Mouse (Mus musculus) CD4-positive, CD25-positive, alpha-beta regulatory T cell, adult 4 months (primary cell): ENCODE data around the gene Mcm3ap. TPM values are rescaled to one million over a fixed set of nuclear protein-coding genes. Genes with fewer than 3 reads are reported as not detected.

Experiments used
- ATAC-seq: one replicate; pipeline ENCODE4 v1.8.0; 2017
- polyA plus RNA-seq, 2 experiments: library from polyadenylated mRNA; unstranded; fragments of 100-300 nt; shearing (Covaris generic); gene quantifications; one replicate each; pipeline ENCODE4 v1.2.1; 2017

The Mcm3ap gene
- polyA plus RNA-seq, 2 experiments from 2014 or later: 47.6 to 56.5 TPM

DNA sequence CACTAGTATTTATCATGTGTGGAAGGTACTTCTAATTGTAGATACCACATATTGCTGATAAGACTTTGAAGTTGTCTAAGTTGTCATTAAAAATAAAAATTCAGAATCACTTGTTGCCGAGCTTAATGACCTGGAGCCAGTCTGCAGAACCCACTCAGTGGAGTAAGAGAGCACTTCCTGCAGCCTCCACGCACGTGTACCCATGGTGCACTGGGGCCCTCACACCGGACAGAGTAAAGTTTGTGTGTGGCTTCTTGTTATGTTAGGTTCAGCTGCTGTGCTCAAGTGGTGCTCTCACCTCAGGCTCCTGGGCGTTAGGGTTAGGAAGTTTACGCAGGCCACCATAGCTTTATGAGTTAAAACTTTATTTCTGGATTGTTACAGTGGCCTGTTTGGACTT lies 26.8 kb downstream of the Mcm3ap start:
- no peak for ATAC-seq

DNA sequence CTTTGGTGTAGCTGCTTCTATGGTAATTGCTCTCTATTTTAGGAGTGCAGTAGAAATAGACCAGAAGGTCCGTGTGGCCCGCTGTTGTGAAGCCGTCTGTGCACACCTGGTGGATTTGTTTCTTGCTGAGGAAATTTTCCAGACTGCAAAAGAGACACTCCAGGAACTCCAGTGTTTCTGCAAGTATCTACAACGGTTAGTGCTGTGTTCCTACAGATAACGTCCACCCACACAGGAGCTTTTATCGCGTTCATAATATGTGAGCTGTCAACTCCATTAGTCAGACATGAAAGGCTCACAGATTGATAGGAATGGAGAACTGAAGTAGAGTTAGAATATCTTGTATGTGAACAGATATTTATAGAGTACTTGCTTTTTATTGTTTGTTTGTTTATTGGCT lies 27.6 kb downstream of the Mcm3ap start:
- ATAC-seq: no peak

DNA sequence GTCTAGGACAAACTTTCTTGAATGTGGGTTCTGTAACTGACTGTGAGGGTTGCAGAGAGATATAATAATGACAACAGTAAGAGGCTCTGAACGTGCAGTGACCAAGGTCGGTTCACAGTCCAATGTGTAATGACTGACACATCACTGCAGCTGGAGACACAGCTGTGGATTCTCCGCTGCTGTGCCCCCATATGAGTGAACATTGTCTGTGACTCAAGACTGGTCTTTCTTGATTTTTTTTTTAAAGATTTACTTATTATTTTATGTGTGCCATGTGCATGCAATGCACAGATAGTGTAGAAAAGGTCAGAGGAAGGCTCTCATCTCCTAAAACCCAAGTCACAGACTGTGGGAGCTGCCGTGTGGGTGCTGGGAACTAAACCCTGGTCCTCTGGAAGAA lies 28.8 kb downstream of the Mcm3ap start:
- ATAC-seq: no peak

DNA sequence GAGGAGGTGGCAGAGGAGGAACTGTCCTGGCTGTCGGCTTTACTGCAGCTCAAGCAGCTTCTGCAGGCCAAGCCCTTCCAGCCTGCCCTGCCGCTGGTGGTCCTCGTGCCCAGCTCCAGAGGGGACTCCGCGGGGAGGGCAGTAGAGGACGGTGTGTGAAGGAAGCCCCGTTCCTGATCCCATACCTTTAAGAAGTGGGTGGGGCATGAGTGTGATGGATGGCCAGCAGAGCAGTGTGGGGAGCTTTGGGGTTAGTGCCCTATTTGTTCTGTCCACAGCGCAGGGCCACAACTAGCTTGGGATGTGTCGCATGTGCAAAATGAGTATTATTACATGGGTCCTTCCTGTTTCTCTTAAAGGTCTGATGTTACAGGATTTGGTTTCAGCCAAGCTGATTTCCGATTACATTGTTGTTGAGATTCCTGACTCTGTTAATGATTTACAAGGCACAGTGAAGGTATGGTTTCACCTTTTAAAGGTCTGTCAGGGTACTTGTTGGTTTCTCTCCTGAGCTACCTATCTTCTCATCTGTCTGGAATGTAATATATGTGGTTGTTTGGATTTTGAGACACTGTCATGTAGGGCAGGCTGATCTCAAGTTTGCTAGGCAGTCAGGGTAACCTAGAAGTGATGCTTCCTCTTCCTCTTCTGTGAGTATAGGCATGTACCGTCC lies 35.7 kb downstream of the Mcm3ap start:
- ATAC-seq: no peak

DNA sequence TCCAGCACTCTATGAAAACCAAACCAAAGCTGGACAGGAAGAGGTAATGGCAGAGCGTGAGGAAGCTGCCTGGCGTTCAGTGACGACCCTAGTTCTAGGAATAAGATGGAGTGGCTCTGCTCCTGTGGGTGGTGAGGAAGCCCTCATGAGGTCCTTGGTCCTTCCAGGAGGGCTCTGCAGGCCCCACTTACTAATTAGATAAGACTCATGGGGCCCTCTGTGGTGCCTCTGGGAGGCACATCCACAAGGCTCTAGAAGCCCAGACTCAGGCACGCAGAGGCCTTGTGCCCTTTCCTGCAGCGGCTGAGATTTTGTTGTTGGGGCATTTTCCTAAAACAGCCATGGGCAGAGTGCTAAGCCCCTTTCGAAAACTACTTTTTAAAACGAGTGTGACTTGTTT lies 37.1 kb downstream of the Mcm3ap start:
- ATAC-seq: no peak

DNA sequence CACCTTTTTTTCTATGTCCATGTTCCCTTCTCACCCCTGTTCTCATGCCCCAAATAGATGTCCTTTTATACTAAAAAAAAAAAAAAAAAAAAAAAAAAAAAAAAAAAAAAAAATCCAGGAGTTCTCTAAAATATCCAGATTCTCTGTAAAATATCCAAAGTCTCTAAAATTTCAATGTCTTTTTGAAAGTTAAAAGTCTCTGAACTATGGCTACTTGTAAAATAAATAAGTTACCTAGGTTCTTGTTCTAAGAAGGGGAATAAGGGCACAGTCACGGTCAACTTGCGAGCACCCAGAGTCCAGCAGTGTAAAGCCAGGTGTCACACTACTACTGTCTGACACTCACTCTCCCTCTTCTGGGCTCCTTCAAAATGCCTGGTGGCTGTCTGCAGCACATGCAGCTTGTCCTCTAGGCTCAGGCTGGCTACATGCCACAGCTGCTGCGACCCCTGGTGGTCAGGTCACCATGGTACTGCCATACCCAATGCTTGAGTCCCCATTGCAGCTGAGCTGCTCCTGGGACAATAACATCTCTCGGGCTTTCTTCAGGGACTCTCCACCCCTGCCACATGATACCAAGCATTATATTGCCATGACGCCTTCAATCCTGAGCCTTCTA lies 44.3 kb downstream of the Mcm3ap start:
- peak; percentile 97 for ATAC-seq

DNA sequence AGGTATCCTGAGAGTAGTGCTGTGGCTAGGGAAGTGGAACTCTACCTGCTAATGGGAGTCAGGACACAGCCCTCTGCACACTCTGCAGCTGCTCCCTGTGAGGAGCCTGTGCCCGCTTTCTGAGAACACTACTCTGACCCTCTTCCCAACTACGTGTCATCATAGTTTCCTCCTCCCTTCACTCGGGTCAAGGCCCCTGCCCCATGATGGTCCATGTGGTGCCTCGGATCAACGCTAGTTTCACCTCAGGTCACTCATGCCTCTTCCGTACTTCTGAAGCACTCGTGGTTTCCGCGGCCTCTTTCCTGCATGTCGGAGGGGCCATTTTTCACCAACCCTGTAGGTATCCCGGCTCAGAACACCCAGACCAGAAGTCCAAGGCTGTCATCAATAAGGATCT lies 62.2 kb downstream of the Mcm3ap start:
- ATAC-seq: peak; percentile 15

DNA sequence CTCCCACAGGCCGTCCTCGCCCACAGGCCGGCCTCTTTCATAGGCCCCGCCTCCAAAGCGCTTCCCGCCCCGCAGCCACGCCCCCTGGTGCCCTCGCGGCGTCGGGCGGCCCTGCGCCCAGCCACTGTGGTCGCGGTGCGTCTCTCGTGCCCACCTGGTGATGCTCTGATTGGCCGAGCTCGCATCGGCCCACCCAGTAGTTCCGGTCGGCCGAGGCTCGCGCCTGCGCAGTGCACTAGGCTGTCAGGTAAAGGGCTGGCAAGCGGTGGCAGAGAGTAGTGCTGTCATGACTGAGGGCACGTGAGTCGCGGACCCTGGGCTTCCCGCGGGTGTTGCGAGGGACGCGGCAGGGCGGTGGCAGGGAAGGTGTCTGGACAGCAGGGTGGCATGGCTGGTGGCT lies 62.6 kb downstream of the Mcm3ap start, which contains the start of gene Lss:
TSS of gene Lss (plus strand) at position 214 of the 400 bp plus-strand sequence.
- peak; percentile 97 for ATAC-seq

DNA sequence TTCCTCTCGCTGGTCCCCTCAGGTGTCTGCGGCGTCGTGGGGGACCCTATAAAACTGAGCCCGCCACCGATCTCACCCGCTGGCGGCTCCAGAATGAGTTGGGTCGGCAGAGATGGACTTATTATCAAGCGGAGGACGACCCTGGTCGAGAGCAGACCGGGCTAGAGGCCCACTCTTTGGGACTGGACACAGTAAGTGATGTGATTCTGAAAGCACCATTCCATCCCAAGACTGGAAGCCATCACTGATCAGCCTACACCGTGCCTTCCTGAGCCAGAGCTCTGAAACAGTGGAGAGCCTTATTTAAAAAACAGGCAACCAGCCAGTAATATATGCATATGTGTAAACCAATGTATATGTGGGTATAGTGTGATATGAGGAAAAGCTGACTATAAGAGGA lies 63.1 kb downstream of the Mcm3ap start:
- no peak for ATAC-seq

DNA sequence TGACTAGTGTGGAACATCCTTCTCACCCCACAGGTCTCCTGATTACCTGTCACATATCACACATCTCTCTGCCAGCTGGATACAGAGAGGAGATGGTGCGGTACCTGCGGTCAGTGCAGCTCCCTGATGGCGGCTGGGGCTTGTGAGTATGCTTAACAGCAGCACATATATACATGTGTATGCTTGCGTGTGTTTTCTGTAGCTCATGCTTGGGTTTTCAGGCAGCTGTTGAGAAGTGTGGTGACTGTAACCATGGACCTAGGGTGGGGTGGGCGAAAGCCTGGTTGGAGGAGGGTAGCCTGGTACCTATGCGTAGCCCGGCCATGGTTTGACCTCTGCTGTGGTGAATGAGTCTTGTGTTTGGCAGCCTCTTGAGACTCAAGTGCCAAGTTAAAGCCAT lies 66.8 kb downstream of the Mcm3ap start:
- ATAC-seq: no peak

DNA sequence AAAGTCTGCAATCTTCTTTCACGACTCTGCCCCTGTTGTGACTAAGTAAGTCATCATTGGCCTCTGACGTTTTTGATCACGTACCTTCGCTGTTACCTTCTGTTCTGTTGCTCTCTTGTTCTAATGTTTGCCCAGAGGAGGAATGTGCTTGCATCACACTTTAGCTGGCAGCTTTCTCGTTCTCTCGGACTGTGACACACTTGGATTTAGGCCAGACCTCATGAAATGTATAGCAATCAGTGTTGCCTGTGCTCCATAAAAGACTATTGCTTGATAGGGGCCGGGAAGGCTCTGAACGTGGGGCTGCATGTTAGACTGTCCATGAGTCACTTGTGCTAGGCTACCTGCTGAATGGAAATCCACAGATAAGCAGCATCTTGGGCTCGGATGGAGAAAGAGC lies 68.9 kb downstream of the Mcm3ap start:
- no peak for ATAC-seq

DNA sequence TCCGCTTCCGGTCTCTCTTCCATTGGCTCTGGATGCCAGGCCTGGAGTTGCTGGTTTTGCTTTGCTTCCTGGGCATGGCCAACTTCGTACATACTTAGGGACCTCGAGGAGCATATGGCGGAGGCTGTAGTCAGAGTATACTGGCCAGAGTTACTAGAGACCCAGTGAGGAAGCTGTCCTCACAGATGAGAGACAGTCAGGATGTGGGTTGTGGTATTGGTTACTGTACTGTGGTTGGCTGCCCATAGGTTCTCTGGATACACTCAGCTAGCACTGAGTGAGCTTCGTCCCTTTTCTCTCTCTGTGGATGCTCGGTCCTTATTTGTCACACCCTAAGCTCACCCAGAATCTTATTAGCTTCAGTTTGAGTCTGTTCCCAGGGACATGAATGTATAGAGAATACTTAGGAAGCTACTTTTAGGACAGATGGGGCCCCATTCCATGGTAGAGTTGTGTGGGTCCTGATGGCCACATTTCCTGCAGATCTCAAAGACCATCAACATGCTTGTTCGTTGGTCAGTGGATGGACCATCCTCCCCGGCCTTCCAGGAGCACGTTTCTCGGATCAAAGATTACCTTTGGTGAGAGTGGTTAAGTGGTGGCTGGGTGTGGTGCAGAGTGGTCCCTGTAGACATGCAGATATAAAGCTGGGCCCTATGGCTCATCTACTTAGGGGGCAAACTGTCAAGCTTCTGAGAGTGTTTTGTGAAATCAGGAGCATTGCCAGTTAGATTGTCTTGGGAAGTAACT lies 72.8 kb downstream of the Mcm3ap start:
- peak; percentile 57 for ATAC-seq

DNA sequence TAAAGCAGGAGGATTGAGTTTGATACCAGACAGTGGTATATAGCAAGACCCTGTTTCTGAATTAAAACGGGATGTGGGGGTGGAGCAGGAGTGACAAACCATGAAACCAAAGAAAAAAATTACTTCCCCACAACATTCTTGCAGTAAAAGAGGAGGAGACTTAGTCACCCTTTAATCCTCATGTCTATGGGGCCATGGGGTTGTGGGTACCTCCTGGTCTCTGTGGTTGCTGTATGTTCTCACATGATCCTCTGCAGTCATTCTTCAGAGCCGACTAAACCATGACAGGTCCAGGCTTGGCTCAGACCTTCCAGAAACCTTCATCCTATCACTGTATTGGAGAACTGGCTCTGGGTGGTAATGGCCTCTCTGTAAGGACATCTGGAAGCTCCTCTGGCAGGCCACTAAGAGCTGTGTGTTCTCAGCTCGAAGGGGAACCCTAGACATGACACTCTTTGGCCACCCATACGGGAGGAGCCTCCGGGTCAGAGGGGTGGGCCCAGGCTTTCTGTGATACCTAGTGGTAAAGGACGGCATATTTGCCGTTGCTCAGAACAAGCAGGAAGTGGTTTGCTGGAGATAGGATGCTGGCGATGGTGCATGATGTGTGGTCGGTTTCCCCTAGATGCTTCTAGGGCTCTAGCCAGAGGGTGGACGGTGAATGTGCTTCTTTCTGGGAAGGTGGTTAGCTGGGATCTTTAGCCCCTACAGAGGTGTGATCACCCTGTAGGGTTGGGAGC lies 74.1 kb downstream of the Mcm3ap start:
- ATAC-seq: peak; percentile 77

DNA sequence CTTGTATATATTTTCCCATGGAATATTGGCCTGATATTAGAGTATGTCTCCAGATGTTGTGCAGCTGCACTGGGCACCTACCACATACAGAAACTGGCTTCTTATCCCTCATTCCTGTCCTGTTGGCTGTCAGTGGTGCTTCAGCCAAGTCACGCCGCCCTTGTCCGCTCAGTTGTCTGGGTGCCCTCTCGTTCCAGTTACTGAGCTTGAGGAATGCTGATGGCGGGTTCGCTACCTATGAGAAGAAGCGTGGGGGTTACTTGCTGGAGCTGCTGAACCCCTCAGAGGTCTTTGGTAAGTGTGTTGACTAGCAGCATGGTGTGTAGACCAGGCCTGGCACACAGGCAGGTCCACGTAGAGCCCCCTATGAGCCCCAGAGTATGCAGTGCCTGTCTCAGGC lies 77.8 kb downstream of the Mcm3ap start:
- no peak for ATAC-seq

DNA sequence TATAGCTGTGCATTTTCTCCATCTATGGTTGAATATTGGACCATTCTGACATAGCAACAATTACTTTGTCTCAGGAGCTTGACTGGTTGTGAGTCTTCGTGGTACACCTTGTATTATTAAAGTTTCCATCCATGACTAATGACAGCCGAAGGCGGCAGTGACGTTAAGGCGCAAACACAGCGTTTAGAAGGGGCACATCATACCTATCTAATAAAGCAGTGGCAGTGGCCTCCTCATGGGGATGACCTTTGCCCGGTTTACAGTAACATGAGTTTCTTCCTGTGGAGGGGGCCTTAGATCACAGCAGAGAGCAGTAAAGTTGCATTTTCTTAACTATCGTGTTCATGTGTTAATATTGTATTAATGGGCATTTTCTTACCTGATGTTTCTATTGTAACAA lies 79.5 kb downstream of the Mcm3ap start:
- ATAC-seq: no peak

DNA sequence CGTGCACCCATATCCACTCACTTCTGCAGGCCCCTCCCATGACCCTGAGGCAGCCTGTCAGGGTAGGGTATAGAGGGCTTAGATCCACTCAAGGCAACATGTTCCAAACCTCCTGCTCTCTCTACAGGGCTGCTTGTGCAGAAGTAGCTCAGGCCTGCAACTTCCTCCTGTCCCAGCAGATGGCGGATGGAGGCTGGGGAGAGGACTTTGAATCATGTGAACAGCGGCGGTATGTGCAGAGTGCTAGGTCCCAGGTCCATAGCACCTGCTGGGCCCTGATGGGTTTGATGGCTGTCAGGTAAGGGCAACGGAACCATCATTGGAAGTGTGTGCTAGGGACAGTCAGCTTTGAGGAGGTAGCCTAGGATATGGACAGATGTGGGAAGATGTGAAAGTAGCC lies 81.7 kb downstream of the Mcm3ap start:
- no peak for ATAC-seq

DNA sequence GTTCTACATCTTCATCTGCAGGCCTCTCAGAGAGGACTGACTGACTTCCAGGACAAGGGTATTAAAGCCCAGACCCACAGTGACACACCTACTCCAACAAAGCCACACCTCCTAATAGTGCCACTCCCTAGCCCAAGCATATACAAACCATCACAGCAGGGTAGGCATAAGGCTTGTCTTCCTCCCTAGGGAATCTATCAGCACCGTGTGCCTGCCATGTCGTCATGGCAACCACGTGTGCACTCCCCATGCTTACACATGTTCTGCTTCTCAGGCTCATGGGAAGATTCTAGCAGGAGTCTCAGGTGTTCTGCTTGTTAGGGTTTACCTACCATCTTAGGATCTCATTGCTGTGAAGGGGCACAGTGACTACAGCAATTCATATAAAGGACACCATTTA lies 82.8 kb downstream of the Mcm3ap start:
- ATAC-seq: no peak

DNA sequence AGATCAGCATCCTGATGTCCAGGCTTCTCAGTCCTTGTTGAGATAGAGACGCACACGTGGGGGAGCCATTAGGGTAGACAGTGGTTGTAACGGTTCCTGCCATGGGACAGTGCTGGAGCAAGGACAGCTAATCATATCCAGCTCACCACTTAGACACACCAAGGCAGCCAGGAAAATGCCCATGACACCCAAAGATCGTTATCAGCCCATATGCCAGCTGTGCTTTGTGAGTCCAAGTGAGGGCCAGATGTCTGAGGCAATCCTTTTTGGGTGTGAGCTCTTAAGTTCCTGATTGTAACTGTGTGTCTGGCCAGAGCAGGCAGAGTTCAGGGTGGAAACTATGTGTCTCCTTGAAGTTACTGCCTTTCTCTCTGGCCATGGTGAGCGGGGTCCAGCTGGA lies 85.3 kb downstream of the Mcm3ap start:
- ATAC-seq: no peak

DNA sequence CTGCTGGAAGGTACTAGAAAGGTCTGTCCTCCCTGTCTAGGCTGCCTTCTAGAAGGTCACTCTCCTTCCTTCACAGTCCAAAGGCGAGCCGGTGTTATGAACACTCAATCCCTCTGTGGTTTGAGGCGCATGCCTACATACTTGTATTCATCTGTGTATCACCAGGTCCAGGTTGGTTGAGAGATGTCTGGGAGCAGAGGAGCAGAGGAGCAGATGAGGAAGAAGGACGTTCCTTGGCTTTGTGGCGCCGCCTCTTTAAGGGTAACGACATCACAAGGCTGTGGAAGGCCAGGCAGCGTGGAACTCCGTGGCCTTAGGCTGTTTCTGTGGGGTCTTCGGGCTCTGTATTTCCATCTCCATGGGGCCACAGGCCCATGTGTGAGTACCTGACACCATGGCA lies 93.2 kb downstream of the Mcm3ap start, which contains the start of gene Spatc1l:
TSS of gene Spatc1l (plus strand) at position 301 of the 400 bp plus-strand sequence.
- ATAC-seq: no peak
